Mouse (Mus musculus) layer of hippocampus, postnatal 36 days (tissue): ENCODE results near the gene Tnnt2. TPM values are rescaled to one million over a fixed set of nuclear protein-coding genes. Genes with fewer than 3 reads are reported as not detected.

Experiments used
- DNase-seq, 2 experiments: peaks; one replicate each; pipeline ENCODE4 v3.0.0; 2022
- total RNA-seq, 2 experiments: library from RNA; stranded (reverse); gene quantifications; 2 replicates each; pipeline ENCODE4 v1.2.3; 2021

The Tnnt2 gene
- total RNA-seq, 2 experiments from 2014 or later = 0.60 to 1.1 TPM

GRCm38 (mm10) chr1:135856070-135856469 is 19.9 kb downstream of the Tnnt2 start:
- DNase-seq = no peak

GRCm38 (mm10) chr1:135857137-135857775 is 21.1 kb downstream of the Tnnt2 start:
- no peak for DNase-seq

DNA sequence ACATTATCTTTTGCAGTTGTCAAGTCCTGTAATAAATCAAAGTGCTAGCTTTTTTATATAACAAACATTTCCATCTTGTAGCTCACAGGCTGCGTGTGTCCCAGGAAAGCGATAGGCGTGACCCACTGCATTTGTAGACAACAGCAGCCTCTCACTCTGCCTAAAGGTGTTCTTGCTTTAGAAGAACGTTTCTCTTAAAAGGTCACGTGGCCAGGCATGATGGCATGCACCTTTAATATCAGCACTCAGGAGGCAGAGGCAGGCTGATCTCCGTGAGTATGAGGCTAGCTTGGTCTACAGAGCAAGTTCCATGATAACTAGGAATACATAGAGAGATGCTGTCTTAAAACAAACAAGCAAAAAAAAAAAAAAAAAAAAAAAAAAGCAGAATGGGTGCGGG is 22.4 kb downstream of the Tnnt2 start:
- DNase-seq = no peak

DNA sequence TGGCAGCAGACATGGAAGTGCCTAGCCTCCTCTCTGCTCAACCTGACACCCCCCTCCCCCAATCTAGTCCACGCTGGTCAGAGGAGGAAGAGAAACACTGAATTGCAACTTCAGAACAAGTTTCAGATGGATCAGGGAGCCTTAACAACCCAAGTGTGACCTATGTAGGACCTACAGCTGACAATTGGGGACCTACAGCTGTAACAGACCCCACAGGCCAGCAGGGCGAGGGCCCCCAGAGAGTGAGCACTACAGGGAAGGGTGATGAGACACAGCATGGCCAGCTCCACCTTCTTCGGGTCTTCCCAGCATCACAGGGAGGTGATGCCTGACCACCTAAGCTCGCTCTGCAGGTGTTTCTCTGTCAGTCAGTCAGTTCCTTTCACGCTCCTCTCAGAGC is 24.9 kb downstream of the Tnnt2 start:
- DNase-seq = no peak

DNA sequence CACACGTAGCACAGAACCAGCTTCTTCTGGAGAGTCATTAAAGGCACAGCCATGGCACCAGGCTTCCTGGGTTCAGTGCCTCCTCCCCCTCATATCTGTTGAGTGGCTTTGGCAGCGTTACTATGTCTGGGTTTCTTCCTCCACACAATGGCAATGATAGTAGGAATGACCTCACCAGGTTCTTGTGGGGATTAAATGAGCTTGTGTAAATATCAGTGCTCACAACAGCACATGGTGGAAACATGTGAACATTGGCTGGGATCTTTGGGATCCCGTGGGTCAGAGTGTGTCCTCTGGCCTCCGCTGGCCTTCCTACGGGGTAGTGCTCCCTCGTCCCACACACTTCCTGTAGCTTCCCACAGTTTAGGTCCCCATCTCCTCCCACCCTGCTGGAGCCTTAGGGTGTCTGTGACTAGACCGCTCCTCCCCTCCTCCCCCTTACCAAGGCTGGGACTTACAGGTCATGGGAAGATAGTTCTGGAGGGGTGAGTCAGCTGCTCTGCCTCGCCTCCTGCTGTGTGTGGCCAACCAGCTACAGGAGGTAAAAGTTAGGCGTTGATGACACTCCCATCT is 25.9 kb downstream of the Tnnt2 start:
- no peak for DNase-seq

- no peak for DNase-seq
Observed at GRCm38 (mm10) chr1:135862561-135862960, 26.4 kb downstream of the Tnnt2 start.

DNA sequence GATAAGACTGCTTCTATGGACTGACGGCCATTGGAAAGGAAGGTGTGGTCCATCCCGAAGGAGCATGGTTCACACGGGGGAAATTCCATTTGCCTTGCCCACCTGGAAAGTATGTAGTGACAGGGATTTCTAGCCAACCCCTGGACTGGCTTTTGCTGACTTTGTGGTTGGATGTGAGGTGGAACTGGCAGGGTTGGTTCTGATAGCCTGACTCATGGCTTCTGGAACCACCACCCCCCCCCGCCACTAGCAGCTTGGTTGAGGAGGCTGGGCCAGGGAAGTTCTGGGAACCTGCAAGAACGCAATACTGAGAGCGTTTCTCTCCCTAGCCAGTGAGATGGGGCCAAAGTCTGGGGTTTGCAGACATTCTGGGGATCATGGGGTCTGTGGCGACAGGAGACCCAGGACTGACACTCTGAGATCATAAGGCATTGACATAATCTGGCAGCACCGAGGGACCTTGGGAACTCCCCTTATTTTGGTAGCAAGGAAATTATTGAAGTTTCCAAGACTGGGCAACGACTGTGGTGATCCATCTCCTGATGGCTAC is 27.7 kb downstream of the Tnnt2 start:
- no peak for DNase-seq

- no peak for DNase-seq
Observed at GRCm38 (mm10) chr1:135864830-135865229, 28.7 kb downstream of the Tnnt2 start.

DNA sequence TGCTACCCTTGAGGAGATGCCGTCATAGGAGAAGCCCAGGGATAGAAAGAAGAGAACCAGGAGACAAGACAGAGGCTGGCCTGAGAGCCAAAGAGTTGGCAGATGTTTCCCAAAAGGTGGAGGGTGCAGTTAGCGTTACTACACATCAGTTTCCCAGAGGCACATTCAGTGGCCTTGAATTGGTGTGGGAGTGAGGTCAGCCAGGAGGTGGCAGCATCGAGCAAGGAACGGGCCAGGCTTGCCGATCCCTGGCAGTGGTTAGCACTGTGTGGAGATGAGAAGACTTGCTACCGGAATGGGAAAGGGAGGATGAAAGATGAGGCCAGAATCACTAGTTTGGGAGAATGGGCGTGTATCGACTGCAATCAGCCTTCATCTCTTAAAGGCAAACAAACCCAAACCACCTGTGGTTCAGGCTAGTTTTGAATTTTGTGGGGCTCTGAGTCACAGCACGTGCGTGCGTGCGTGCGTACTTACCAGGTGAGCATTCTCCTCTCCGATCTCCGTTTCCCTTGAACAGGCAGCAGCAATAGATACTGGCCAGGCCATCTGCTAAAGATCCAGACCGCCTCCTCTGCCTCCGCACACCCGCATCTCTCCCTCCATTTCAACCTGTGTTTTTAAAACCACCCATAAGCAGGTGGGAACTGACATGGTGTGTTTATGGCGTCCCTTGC is 29.5 kb downstream of the Tnnt2 start:
- peak; percentile 81 to 86 for DNase-seq

DNA sequence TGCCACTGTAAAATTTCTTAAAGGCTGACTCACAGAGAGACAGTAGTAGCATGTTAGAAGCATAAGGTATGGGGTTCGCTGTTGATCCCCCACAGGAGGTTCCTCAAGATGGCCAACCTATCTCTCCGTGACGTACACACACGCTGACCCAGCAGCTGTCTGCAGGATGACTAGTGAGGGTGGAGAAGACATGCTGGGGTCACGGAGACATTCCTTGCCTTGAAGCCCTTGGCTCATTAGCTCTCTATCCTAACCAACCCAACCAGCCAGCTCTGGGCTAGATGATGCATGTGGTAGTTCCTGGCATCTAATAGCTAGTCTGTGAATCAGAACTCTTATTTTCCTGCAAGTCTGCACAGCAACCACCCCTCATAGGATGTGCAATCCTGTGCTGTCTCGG is 32.4 kb downstream of the Tnnt2 start:
- DNase-seq = no peak

DNA sequence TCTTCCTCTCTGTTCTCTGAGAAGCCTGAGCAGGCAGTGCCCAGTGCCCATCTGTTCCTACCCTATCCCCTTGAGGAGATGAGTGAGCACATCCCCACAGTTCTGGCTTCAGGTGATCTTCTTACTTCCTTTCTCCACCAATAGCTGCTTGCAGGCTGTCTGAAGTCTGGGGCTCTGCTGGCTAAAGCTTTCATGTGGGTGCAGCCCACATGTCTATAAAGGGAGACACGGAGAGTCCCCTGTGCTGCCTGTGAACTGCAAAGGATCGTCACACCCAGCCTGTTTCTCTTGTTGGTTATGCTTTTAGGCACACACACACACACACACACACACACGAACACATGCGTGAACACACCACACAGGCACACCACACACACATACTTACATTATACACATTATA is 36.8 kb downstream of the Tnnt2 start:
- no peak for DNase-seq

- DNase-seq = no peak
Observed at GRCm38 (mm10) chr1:135877248-135877647, 41.1 kb downstream of the Tnnt2 start.

DNA sequence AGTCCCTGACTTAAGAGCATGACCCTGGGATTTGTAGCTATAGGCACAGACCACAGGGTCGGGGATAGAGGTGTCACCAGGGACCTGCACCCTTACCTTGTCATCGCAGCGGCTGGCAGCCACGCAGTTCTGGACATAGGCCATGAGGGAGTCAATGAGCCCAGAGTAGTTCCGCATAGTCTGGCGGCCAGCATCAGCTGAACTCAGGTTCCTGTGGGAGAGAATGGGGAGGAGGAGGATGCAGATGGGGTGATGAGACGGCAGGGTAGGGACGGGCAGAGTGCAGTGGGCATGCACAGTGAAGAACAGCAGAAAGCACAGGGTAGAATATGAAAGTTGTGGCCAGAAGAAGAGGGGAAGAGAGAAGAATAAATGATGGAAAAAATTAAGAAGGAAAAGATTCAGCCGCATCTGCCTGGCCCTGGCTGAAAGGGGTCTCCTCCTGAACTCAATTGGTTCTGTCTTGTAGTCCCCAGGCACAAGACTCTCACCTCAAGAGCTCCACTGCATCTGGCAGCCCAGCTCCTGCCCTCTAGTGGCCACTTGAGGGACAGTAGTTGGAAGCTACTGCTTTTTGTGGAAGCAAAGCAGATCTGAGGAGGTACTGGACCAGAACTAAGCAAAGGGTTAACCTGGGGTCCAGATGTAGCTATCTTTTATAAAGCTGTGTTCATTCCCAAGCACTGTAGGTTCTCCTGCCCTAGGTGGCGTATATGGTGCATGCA is 46.4 kb downstream of the Tnnt2 start:
- peak; percentile 34 to 46 for DNase-seq

DNA sequence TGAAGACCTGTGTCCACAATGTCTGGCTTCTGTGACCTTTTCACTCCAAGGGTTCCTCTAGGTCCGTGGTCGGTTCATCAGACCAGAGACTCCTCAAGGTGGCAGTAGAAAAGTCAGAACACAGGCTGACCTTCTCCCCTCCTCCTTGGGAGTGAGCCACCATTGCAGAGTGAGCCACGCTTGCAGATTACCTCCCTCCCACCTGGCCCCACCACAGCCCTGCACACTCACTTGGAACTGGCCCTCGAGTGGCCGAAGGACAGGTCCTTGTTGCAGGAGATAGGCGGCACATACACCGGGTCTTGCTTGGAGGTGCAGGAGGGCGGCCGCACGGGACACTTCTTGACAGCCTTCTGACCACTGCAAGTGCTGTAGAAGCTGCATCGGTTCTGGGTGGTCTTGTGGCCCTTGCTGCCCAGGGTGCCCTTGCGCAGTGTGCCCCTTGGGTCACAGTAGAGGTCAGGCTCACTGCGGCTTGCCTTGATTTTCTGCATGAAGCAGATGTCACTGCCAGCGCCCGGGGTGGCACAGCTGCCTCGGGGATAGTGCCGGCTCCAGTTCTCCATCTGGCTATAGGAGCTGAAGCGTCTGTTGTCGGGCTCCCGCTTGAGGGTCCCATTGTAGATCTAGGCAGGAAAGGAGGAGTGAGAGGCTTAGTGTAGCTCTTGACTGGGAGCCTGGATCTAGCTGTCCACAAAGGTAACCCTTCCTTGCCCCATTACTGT is 53.5 kb downstream of the Tnnt2 start:
- no peak for DNase-seq

GRCm38 (mm10) chr1:135891424-135892216 is 55.5 kb downstream of the Tnnt2 start:
- no peak for DNase-seq

- DNase-seq = no peak
Observed at GRCm38 (mm10) chr1:135892233-135892632, 56.1 kb downstream of the Tnnt2 start.

DNA sequence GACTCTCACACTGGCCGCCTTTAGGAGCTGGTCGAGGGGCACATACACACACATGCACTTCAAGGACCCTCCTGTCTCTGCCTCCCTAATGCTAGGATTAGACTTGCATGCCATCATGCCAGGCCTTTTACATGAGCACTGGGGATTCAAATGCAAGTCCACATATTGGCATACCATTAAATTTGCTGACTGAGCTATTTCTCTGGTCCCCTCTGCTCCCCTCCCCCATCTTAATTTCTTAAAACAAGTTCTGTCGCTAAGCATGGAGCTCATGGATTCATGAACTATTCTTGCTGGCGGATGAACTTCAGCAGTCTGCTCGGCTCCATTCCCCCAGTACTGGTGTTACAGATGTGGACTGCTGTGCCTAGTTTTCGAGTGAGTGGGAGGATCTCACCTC is 56.6 kb downstream of the Tnnt2 start:
- DNase-seq = no peak

- no peak for DNase-seq
Observed at GRCm38 (mm10) chr1:135893377-135893776, 57.2 kb downstream of the Tnnt2 start.

GRCm38 (mm10) chr1:135895367-135895766 is 59.2 kb downstream of the Tnnt2 start:
- DNase-seq = no peak

GRCm38 (mm10) chr1:135899295-135899694 is 63.1 kb downstream of the Tnnt2 start:
- DNase-seq = no peak

GRCm38 (mm10) chr1:135899991-135900515 is 63.9 kb downstream of the Tnnt2 start:
- no peak for DNase-seq
